Comparison of ENCODE assay signal across 15 mouse cellular contexts in genomic region chr13:70517651-70518050, GRCm38 (mm10).
"Had no signal": no experiment of that assay in that cellular context is flagged by ENCODE, and none has a peak within 500 bp of the region (broad histone marks: within the 10 kb centered on the region; RNA-seq: fewer than 3 reads in every experiment).

No protein-coding gene starts in this region.

- H3K36me3 ChIP-seq: limb, embryonic 15.5 days; liver, embryonic 12.5 days; midbrain, embryonic 12.5 days had no signal

- H3K9me3 ChIP-seq: limb, embryonic 15.5 days; midbrain, embryonic 12.5 days had no signal

- H3K9ac ChIP-seq: limb, embryonic 15.5 days; liver, embryonic 12.5 days; lung, embryonic 14.5 days; midbrain, embryonic 12.5 days had no signal

- H3K27ac ChIP-seq: layer of hippocampus, adult 2 months; limb, embryonic 15.5 days; liver, embryonic 12.5 days; midbrain, embryonic 12.5 days had no signal

- H3K4me2 ChIP-seq: limb, embryonic 15.5 days; liver, embryonic 12.5 days; lung, embryonic 14.5 days; midbrain, embryonic 12.5 days had no signal

- H3K4me3 ChIP-seq: layer of hippocampus, adult 2 months; limb, embryonic 15.5 days; liver, embryonic 12.5 days; midbrain, embryonic 12.5 days had no signal

- H3K27me3 ChIP-seq: limb, embryonic 15.5 days; liver, embryonic 12.5 days; midbrain, embryonic 12.5 days had no signal

- ATAC-seq: liver, embryonic 12.5 days had no signal

- H3K4me1 ChIP-seq: limb, embryonic 15.5 days; liver, embryonic 12.5 days; midbrain, embryonic 12.5 days had no signal

- DNase-seq: kidney, adult 11 months; kidney, adult 9 months; kidney, postnatal 10 days; kidney, postnatal 4 days; lung, embryonic 14.5 days; lung, postnatal 10 days; lung, postnatal 4 days; right cerebral cortex, postnatal 4 days; spleen, adult 18-20 months; thymus, adult 18-20 months; thymus, postnatal 14 days had no signal
